Mouse (Mus musculus) ES-E14 (cell line): Measurements from ENCODE around the gene Lmx1a.

Experiments
- CHD2 ChIP-seq: IDR thresholded peaks from 2 replicates; pipeline ENCODE4 v1.6.1; 2014; ENCODE audit warnings: mild to moderate bottlenecking, low read depth, low read length, inconsistent platforms
- HCFC1 ChIP-seq: IDR thresholded peaks from 2 replicates; pipeline ENCODE4 v1.6.1; 2012; ENCODE audit warnings: low read length, inconsistent platforms, borderline replicate concordance; ENCODE audit not compliant: insufficient read depth
- MAFK ChIP-seq: IDR thresholded peaks from 2 replicates; pipeline ENCODE4 v1.6.1; 2014; ENCODE audit warnings: mild to moderate bottlenecking, low read depth, low read length, inconsistent platforms; ENCODE audit not compliant: insufficient read depth
- ZC3H11A ChIP-seq: IDR thresholded peaks from 2 replicates; pipeline ENCODE4 v1.6.1; 2012; ENCODE audit warnings: low read depth, mild to moderate bottlenecking, inconsistent platforms, low read length, borderline replicate concordance
- ZNF384 ChIP-seq: IDR thresholded peaks from 2 replicates; pipeline ENCODE4 v1.6.1; 2012; ENCODE audit warnings: low read depth, low read length, inconsistent platforms

GRCm38 (mm10) chr1:167854801-167855200, 165.8 kb downstream of the Lmx1a start:
- TF ChIP-seq MAFK (no peak), ZNF384 (no peak), ZC3H11A (no peak), CHD2 (no peak), HCFC1 (no peak)
